Mouse (Mus musculus) heart, embryonic 13.5 days (tissue): ENCODE results near the gene Slc17a7. TPM values are rescaled to one million over a fixed set of nuclear protein-coding genes. Genes with fewer than 3 reads are reported as not detected.
A peak's percentile ranks its signal among the peaks of the same experiment; 100 is the strongest.

Source experiments
- ATAC-seq: fragments of 200-750 bp; cut with Nextera tagmentation; 2 replicates; pipeline ENCODE4 v1.8.0; 2017; ENCODE audit warnings: moderate TSS enrichment; ENCODE audit not compliant: insufficient number of reproducible peaks, low FRiP score, low TSS enrichment; ENCODE audit errors: extremely low read depth
- H3K27ac ChIP-seq: fragments of 300-500 bp; sonication (generic); replicated peaks from 2 replicates; pipeline ENCODE4 v1.5.1; 2015; ENCODE audit warnings: moderate library complexity, mild to moderate bottlenecking, inconsistent platforms
- H3K27me3 ChIP-seq: fragments of 300-500 bp; sonication (generic); replicated peaks from 2 replicates; pipeline ENCODE4 v1.6.1; 2015; ENCODE audit warnings: mild to moderate bottlenecking, inconsistent platforms
- H3K36me3 ChIP-seq: fragments of 300-500 bp; sonication (generic); 2 replicates; pipeline ENCODE4 v1.6.1; 2015; ENCODE audit warnings: mild to moderate bottlenecking, inconsistent platforms
- H3K4me1 ChIP-seq: fragments of 300-500 bp; sonication (generic); 2 replicates; pipeline ENCODE4 v1.6.1; 2015; ENCODE audit warnings: inconsistent platforms
- H3K4me2 ChIP-seq: fragments of 300-500 bp; sonication (generic); 2 replicates; pipeline ENCODE4 v1.6.1; 2015; ENCODE audit warnings: inconsistent platforms, mild to moderate bottlenecking, moderate library complexity
- H3K4me3 ChIP-seq: fragments of 300-500 bp; sonication (generic); 2 replicates; pipeline ENCODE4 v1.5.1; 2015; ENCODE audit warnings: moderate library complexity, mild to moderate bottlenecking, inconsistent platforms
- H3K9ac ChIP-seq: fragments of 300-500 bp; sonication (generic); 2 replicates; pipeline ENCODE4 v1.6.1; 2015; ENCODE audit warnings: inconsistent platforms, mild to moderate bottlenecking, moderate library complexity
- H3K9me3 ChIP-seq: fragments of 300-500 bp; sonication (generic); 2 replicates; pipeline ENCODE4 v1.6.1; 2016; ENCODE audit warnings: inconsistent platforms
- WGBS: fragments of 180-500 bp; shearing (Covaris S2); methylation state at CpG from one replicate; pipeline ENCODE4 v1.1.7; 2015; ENCODE audit warnings: mixed read lengths; 5-methylcytosine and 5-hydroxymethylcytosine counted together
- polyA plus RNA-seq: library from polyadenylated mRNA; unstranded; fragments of >200 nt; fragmentation: Nextera tagmentation; extraction: Ambion mirVana; gene quantifications from 2 replicates; pipeline ENCODE4 v1.2.1, GENCODE M21; 2015

Gene Slc17a7
- polyA plus RNA-seq, 1 experiment from 2014 or later = 3.6 TPM

GRCm38 (mm10) chr7:45157459-45157858, 6.3 kb upstream of the Slc17a7 start:
- no peak for ATAC-seq
- H3K27me3 ChIP-seq = peaks cover 2% of the 10 kb centered on the region

GRCm38 (mm10) chr7:45158991-45159390, 4.8 kb upstream of the Slc17a7 start:
- peaks cover 48% of the 10 kb centered on the region for H3K36me3 ChIP-seq
- H3K27me3 ChIP-seq = peaks cover 18% of the 10 kb centered on the region
- no peaks in the 10 kb centered on the region for H3K9me3 ChIP-seq
- no peak overlapping the region for H3K4me3 ChIP-seq
- WGBS = 91% methylated on average over 6 of the region's 6 CpGs
- peaks cover 19% of the 10 kb centered on the region for H3K4me1 ChIP-seq
- H3K27ac ChIP-seq = no peak overlapping the region
- no peak for ATAC-seq
- H3K4me2 ChIP-seq = no peak overlapping the region
- 0 out of 2 replicates have a peak overlapping the region, but pooled peaks have one; percentile 10 for H3K9ac ChIP-seq

More at GRCm38 (mm10) chr7:45157459-45157858, 6.3 kb upstream of the Slc17a7 start:
- H3K4me2 ChIP-seq = no peak overlapping the region
- no peak overlapping the region for H3K9ac ChIP-seq
- H3K4me1 ChIP-seq = peaks cover 19% of the 10 kb centered on the region
- no peak overlapping the region for H3K4me3 ChIP-seq
- 80% methylated on average over 14 of the region's 14 CpGs for WGBS
- no peak overlapping the region for H3K27ac ChIP-seq
- no peaks in the 10 kb centered on the region for H3K9me3 ChIP-seq
- peaks cover 48% of the 10 kb centered on the region for H3K36me3 ChIP-seq

- whole genome bisulfite sequencing = 88% methylated on average over 6 of the region's 6 CpGs
These were observed 3.4 kb upstream of the Slc17a7 start for GRCm38 (mm10) chr7:45160316-45160800.

GRCm38 (mm10) chr7:45160866-45161265, 2.9 kb upstream of the Slc17a7 start:
- H3K4me1 ChIP-seq = peaks cover 24% of the 10 kb centered on the region
- no peak for ATAC-seq
- H3K4me2 ChIP-seq = no peak overlapping the region
- peaks cover 36% of the 10 kb centered on the region for H3K27me3 ChIP-seq
- H3K36me3 ChIP-seq = peaks cover 48% of the 10 kb centered on the region
- no peak overlapping the region for H3K4me3 ChIP-seq
- no peak overlapping the region for H3K9ac ChIP-seq
- H3K27ac ChIP-seq = no peak overlapping the region
- H3K9me3 ChIP-seq = no peaks in the 10 kb centered on the region
- WGBS = 88% methylated on average over 3 of the region's 3 CpGs

More at GRCm38 (mm10) chr7:45160316-45160800, 3.4 kb upstream of the Slc17a7 start:
- H3K4me2 ChIP-seq = no peak overlapping the region
- H3K27ac ChIP-seq = no peak overlapping the region
- no peaks in the 10 kb centered on the region for H3K9me3 ChIP-seq
- peaks cover 48% of the 10 kb centered on the region for H3K36me3 ChIP-seq
- peaks cover 25% of the 10 kb centered on the region for H3K4me1 ChIP-seq
- no peak for ATAC-seq
- no peak overlapping the region for H3K9ac ChIP-seq
- peaks cover 31% of the 10 kb centered on the region for H3K27me3 ChIP-seq
- H3K4me3 ChIP-seq = no peak overlapping the region

- peak; percentile 64 for ATAC-seq
- Histone ChIP-seq H3K9ac (peak overlapping the region; percentile 71), H3K27ac (no peak overlapping the region; the same call in 1 of the 2 replicates)
These were observed 1.9 kb upstream of the Slc17a7 start for GRCm38 (mm10) chr7:45161612-45162473.

GRCm38 (mm10) chr7:45162551-45162950, 1.2 kb upstream of the Slc17a7 start:
- peak overlapping the region; percentile 53 for H3K4me3 ChIP-seq
- H3K4me2 ChIP-seq = peak overlapping the region; percentile 81
- no peak overlapping the region for H3K27ac ChIP-seq
- H3K36me3 ChIP-seq = peaks cover 35% of the 10 kb centered on the region
- no peak for ATAC-seq
- H3K27me3 ChIP-seq = peaks cover 53% of the 10 kb centered on the region
- WGBS = 30% methylated on average over 6 of the region's 6 CpGs
- H3K9me3 ChIP-seq = no peaks in the 10 kb centered on the region
- H3K4me1 ChIP-seq = peaks cover 24% of the 10 kb centered on the region
- peak overlapping the region; percentile 71 for H3K9ac ChIP-seq

More at GRCm38 (mm10) chr7:45161612-45162473, 1.9 kb upstream of the Slc17a7 start:
- Histone ChIP-seq H3K4me1 (peaks cover 24% of the 10 kb centered on the region), H3K4me2 (peak overlapping the region; percentile 81), H3K27me3 (peaks cover 46% of the 10 kb centered on the region), H3K4me3 (peak overlapping the region; percentile 53), H3K36me3 (peaks cover 39% of the 10 kb centered on the region), H3K9me3 (no peaks in the 10 kb centered on the region)
- WGBS = 4% methylated on average over 35 of the region's 35 CpGs

GRCm38 (mm10) chr7:45162996-45163615, 643 bp upstream of the Slc17a7 start:
- 70% methylated on average over 9 of the region's 9 CpGs for WGBS
- Histone ChIP-seq H3K36me3 (peaks cover 29% of the 10 kb centered on the region), H3K27ac (no peak overlapping the region), H3K9me3 (no peaks in the 10 kb centered on the region), H3K9ac (no peak overlapping the region; the same call in 1 of the 2 replicates), H3K4me3 (peak overlapping the region; percentile 53; the same call in 1 of the 2 replicates), H3K27me3 (peaks cover 59% of the 10 kb centered on the region), H3K4me1 (peaks cover 24% of the 10 kb centered on the region), H3K4me2 (peak overlapping the region; percentile 81; the same call in 1 of the 2 replicates)
- ATAC-seq = no peak

GRCm38 (mm10) chr7:45164833-45165232, 1.1 kb downstream of the Slc17a7 start:
- H3K4me1 ChIP-seq = peaks cover 24% of the 10 kb centered on the region
- no peak overlapping the region for H3K4me2 ChIP-seq
- peaks cover 76% of the 10 kb centered on the region for H3K27me3 ChIP-seq
- H3K36me3 ChIP-seq = peaks cover 20% of the 10 kb centered on the region
- 49% methylated on average over 5 of the region's 5 CpGs for WGBS
- H3K9me3 ChIP-seq = peaks cover 12% of the 10 kb centered on the region
- no peak overlapping the region for H3K9ac ChIP-seq
- H3K4me3 ChIP-seq = 0 out of 2 replicates have a peak overlapping the region, but pooled peaks have one; percentile 53
- no peak for ATAC-seq
- H3K27ac ChIP-seq = no peak overlapping the region

GRCm38 (mm10) chr7:45165701-45166100, 2.0 kb downstream of the Slc17a7 start:
- Histone ChIP-seq H3K4me1 (peaks cover 24% of the 10 kb centered on the region), H3K9ac (no peak overlapping the region), H3K27ac (no peak overlapping the region), H3K36me3 (peaks cover 16% of the 10 kb centered on the region), H3K4me3 (no peak overlapping the region), H3K27me3 (peaks cover 83% of the 10 kb centered on the region), H3K9me3 (peaks cover 21% of the 10 kb centered on the region), H3K4me2 (no peak overlapping the region)
- ATAC-seq = no peak
- 45% methylated on average over 11 of the region's 11 CpGs for WGBS

GRCm38 (mm10) chr7:45166950-45167401, 3.2 kb downstream of the Slc17a7 start:
- Histone ChIP-seq H3K9ac (no peak overlapping the region), H3K4me3 (no peak overlapping the region), H3K4me2 (no peak overlapping the region), H3K36me3 (peaks cover 13% of the 10 kb centered on the region), H3K27ac (no peak overlapping the region), H3K27me3 (peaks cover 95% of the 10 kb centered on the region), H3K9me3 (peaks cover 33% of the 10 kb centered on the region), H3K4me1 (peaks cover 24% of the 10 kb centered on the region)
- ATAC-seq = no peak
- WGBS = 16% methylated on average over 10 of the region's 10 CpGs
